Mouse (Mus musculus): ENCODE measurements at regions not wholly inside any gene's neighbourhood (a gene's known extent, or its start where the extent isn't known, plus 50 kb on each side); places are given as distances from the start of the nearest gene placed in this dataset.
A peak's percentile ranks its signal among the peaks of the same experiment; 100 is the strongest.

DNA sequence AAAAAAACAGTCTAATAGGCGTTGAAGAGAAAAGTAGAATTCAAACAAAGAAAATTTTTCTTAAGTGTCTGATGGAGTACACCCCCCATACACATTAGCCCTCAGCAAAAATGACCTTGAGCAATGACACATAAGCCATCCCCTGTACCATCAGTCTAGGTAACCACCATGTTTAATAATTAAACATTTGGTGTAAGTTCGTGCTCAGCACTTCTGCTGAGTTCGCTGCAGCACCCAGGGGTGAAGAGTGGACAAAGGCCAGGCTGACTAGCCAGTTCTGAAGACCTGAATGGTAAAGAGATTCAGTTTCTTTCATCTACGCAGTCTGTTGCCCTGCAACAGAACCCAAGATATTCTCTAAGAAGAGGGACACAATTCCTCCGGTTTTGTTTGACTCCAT, 572.3 kb upstream of the Nox3 start:
- Histone ChIP-seq H3K36me3 (ENCODE audit: control insufficient read depth, insufficient read depth) (no peaks in the 10 kb centered on the region), H3K27me3 (replicated peaks; ENCODE audit: control insufficient read depth, insufficient read depth, low read length) (no peaks in the 10 kb centered on the region), H3K9ac (replicated peaks; ENCODE audit: low read depth, low read length) (no peak overlapping the region), H3K4me1 (replicated peaks; ENCODE audit: control insufficient read depth, insufficient read depth, low read length) (peaks cover 10% of the 10 kb centered on the region; the same call in 1 of the 2 replicates), H3K4me3 (replicated peaks; ENCODE audit: low read length) (no peak overlapping the region), H3K4me2 (ENCODE audit: low read length) (no peak overlapping the region), H3K9me3 (ENCODE audit: control insufficient read depth, low read length) (no peaks in the 10 kb centered on the region), H3K27ac (ENCODE audit: low read length) (no peak overlapping the region)
- WGBS: 77% methylated on average over 5 of the region's 5 CpGs
- ATAC-seq: no peak

- Histone ChIP-seq H3K36me3 (ENCODE audit: control insufficient read depth, insufficient read depth) (no peaks in the 10 kb centered on the region), H3K27me3 (replicated peaks; ENCODE audit: control insufficient read depth, insufficient read depth, low read length) (no peaks in the 10 kb centered on the region), H3K9ac (replicated peaks; ENCODE audit: low read depth, low read length) (no peak overlapping the region), H3K9me3 (ENCODE audit: control insufficient read depth, low read length) (no peaks in the 10 kb centered on the region), H3K27ac (ENCODE audit: low read length) (no peak overlapping the region), H3K4me2 (ENCODE audit: low read length) (no peak overlapping the region), H3K4me3 (replicated peaks; ENCODE audit: low read length) (no peak overlapping the region), H3K4me1 (replicated peaks; ENCODE audit: control insufficient read depth, insufficient read depth, low read length) (no peaks in the 10 kb centered on the region)
- 77% methylated on average over 5 of the region's 5 CpGs for WGBS
- ATAC-seq: no peak
Measured at GRCm38 (mm10) chr17:4272456-4272855, 576.4 kb upstream of the Nox3 start.

GRCm38 (mm10) chr17:4276722-4277121, 580.7 kb upstream of the Nox3 start:
- H3K9me3 ChIP-seq (ENCODE audit: control insufficient read depth, low read length): no peaks in the 10 kb centered on the region
- no peak overlapping the region for H3K4me3 ChIP-seq (replicated peaks; ENCODE audit: low read length)
- H3K9ac ChIP-seq (replicated peaks; ENCODE audit: low read depth, low read length): no peak overlapping the region
- H3K27me3 ChIP-seq (replicated peaks; ENCODE audit: control insufficient read depth, insufficient read depth, low read length): no peaks in the 10 kb centered on the region
- WGBS: 79% methylated on average over 4 of the region's 4 CpGs
- no peak overlapping the region for H3K27ac ChIP-seq (ENCODE audit: low read length)
- peaks cover 2% of the 10 kb centered on the region; the same call in 1 of the 2 replicates for H3K4me1 ChIP-seq (replicated peaks; ENCODE audit: control insufficient read depth, insufficient read depth, low read length)
- H3K36me3 ChIP-seq (ENCODE audit: control insufficient read depth, insufficient read depth): no peaks in the 10 kb centered on the region
- no peak for ATAC-seq
- H3K4me2 ChIP-seq (ENCODE audit: low read length): no peak overlapping the region

DNA sequence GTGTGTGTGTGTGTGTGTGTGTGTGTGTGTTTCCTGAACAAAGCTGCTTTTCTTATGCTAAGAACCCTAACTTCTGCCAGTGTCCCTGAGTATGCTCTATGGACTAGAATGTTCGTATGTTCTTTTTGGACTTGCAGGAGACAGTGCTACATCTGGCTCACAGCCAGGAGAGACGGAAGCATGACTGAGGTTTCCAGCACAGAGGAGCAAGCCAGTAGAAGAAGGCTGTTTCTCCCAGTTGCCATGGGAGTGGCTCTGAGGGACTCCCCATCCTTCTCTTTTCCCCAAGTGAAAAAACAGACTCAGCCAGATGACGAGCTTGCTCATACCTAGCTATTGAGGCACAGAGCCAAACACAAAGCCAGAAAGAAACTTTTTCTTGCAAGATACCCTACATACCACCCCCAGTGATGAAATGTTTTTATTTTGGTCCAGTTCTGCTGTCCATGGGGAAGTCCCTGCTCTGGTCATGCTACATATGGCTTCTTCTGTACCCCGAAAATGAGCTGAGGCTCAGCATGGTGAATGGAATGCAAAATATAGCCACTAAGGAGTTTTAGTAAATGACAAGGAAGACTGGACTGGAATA, 582.3 kb upstream of the Nox3 start:
- H3K27me3 ChIP-seq (replicated peaks; ENCODE audit: control insufficient read depth, insufficient read depth, low read length): no peaks in the 10 kb centered on the region
- no peaks in the 10 kb centered on the region for H3K9me3 ChIP-seq (ENCODE audit: control insufficient read depth, low read length)
- no peak overlapping the region for H3K9ac ChIP-seq (replicated peaks; ENCODE audit: low read depth, low read length)
- peaks cover 2% of the 10 kb centered on the region; the same call in 1 of the 2 replicates for H3K4me1 ChIP-seq (replicated peaks; ENCODE audit: control insufficient read depth, insufficient read depth, low read length)
- H3K27ac ChIP-seq (ENCODE audit: low read length): no peak overlapping the region
- H3K4me2 ChIP-seq (ENCODE audit: low read length): no peak overlapping the region
- no peak for ATAC-seq
- no peaks in the 10 kb centered on the region for H3K36me3 ChIP-seq (ENCODE audit: control insufficient read depth, insufficient read depth)
- 51% methylated on average over 4 of the region's 4 CpGs for WGBS
- no peak overlapping the region for H3K4me3 ChIP-seq (replicated peaks; ENCODE audit: low read length)

- 91% methylated on average over 5 of the region's 5 CpGs for WGBS
- Histone ChIP-seq H3K9ac (replicated peaks; ENCODE audit: low read depth, low read length) (no peak overlapping the region), H3K4me1 (replicated peaks; ENCODE audit: control insufficient read depth, insufficient read depth, low read length) (peaks cover 2% of the 10 kb centered on the region; the same call in 1 of the 2 replicates), H3K9me3 (ENCODE audit: control insufficient read depth, low read length) (no peaks in the 10 kb centered on the region), H3K36me3 (ENCODE audit: control insufficient read depth, insufficient read depth) (no peaks in the 10 kb centered on the region), H3K27me3 (replicated peaks; ENCODE audit: control insufficient read depth, insufficient read depth, low read length) (no peaks in the 10 kb centered on the region), H3K27ac (ENCODE audit: low read length) (no peak overlapping the region), H3K4me2 (ENCODE audit: low read length) (no peak overlapping the region), H3K4me3 (replicated peaks; ENCODE audit: low read length) (no peak overlapping the region)
- no peak for ATAC-seq
Measured at GRCm38 (mm10) chr17:4281451-4281850, 585.4 kb upstream of the Nox3 start.

DNA sequence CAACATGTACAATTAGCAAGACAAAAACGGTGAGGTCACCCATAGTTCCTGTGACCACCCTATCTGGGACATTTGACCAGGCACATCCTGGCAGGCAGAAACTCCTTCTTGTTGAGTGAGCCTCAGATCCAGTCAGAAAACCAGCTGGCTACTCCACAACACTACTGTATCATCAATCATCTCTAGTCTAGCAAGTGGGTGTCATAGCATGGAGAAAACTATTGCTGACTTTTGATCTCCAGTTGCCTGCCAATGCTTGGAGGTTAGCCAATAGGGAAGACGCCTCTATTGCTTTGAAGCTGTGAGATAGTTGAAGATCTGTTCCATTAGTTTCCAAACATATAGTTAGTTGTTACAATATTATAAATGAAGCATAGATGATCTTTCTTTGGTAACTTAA, 595.4 kb upstream of the Nox3 start:
- 83% methylated on average over 2 of the region's 2 CpGs for WGBS
- no peak for ATAC-seq
- no peaks in the 10 kb centered on the region for H3K4me1 ChIP-seq (replicated peaks; ENCODE audit: control insufficient read depth, insufficient read depth, low read length)
- no peak overlapping the region for H3K4me3 ChIP-seq (replicated peaks; ENCODE audit: low read length)
- H3K36me3 ChIP-seq (ENCODE audit: control insufficient read depth, insufficient read depth): no peaks in the 10 kb centered on the region
- H3K4me2 ChIP-seq (ENCODE audit: low read length): no peak overlapping the region
- H3K27ac ChIP-seq (ENCODE audit: low read length): no peak overlapping the region
- no peaks in the 10 kb centered on the region for H3K9me3 ChIP-seq (ENCODE audit: control insufficient read depth, low read length)
- no peak overlapping the region for H3K9ac ChIP-seq (replicated peaks; ENCODE audit: low read depth, low read length)
- no peaks in the 10 kb centered on the region for H3K27me3 ChIP-seq (replicated peaks; ENCODE audit: control insufficient read depth, insufficient read depth, low read length)

DNA sequence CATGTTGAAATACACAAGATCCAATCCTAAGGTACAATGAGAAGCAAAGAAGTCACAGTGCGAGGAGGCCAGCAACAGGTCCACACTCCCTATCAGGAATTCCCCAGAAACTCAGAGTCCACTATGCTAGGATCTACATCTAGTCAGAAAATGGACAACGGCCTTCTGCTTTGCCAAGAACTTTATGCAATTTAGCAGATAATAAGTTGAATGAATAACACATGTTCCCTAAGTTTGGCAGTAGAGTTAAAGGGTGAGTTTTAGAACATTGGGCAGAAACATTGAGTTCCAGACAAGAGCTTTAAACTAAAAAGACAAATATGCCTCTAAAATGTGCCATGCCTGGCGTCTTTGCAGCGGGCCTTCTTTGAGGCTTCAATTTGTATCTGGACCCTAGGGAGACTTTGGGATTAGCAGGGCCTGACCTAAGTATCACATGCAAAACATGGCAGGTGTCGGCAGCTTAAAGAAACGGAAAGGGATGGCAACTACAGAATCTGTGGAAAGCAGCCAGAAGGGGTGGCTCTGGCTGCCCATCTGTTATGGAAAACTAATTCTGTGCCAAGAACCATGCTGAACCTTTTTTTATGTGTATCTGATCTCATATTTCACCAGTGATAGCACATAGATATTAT, 600.6 kb upstream of the Nox3 start:
- H3K36me3 ChIP-seq (ENCODE audit: control insufficient read depth, insufficient read depth): no peaks in the 10 kb centered on the region
- peaks cover 9% of the 10 kb centered on the region; the same call in 1 of the 2 replicates for H3K4me1 ChIP-seq (replicated peaks; ENCODE audit: control insufficient read depth, insufficient read depth, low read length)
- no peak overlapping the region for H3K27ac ChIP-seq (ENCODE audit: low read length)
- H3K4me3 ChIP-seq (replicated peaks; ENCODE audit: low read length): no peak overlapping the region
- no peak overlapping the region for H3K4me2 ChIP-seq (ENCODE audit: low read length)
- no peaks in the 10 kb centered on the region for H3K27me3 ChIP-seq (replicated peaks; ENCODE audit: control insufficient read depth, insufficient read depth, low read length)
- H3K9me3 ChIP-seq (ENCODE audit: control insufficient read depth, low read length): no peaks in the 10 kb centered on the region
- H3K9ac ChIP-seq (replicated peaks; ENCODE audit: low read depth, low read length): no peak overlapping the region
- 68% methylated on average over 6 of the region's 6 CpGs for WGBS
- ATAC-seq: no peak

GRCm38 (mm10) chr17:4297156-4297535, 601.1 kb upstream of the Nox3 start:
- Histone ChIP-seq H3K36me3 (ENCODE audit: control insufficient read depth, insufficient read depth) (no peaks in the 10 kb centered on the region), H3K4me1 (replicated peaks; ENCODE audit: control insufficient read depth, insufficient read depth, low read length) (peaks cover 9% of the 10 kb centered on the region; the same call in 1 of the 2 replicates), H3K9ac (replicated peaks; ENCODE audit: low read depth, low read length) (no peak overlapping the region), H3K9me3 (ENCODE audit: control insufficient read depth, low read length) (no peaks in the 10 kb centered on the region), H3K4me2 (ENCODE audit: low read length) (no peak overlapping the region), H3K27ac (ENCODE audit: low read length) (no peak overlapping the region), H3K27me3 (replicated peaks; ENCODE audit: control insufficient read depth, insufficient read depth, low read length) (no peaks in the 10 kb centered on the region), H3K4me3 (replicated peaks; ENCODE audit: low read length) (no peak overlapping the region)
- 48% methylated on average over 1 of the region's 1 CpGs for WGBS
- ATAC-seq: peak; percentile 49

GRCm38 (mm10) chr17:4301142-4301853, 605.2 kb upstream of the Nox3 start:
- Histone ChIP-seq H3K36me3 (ENCODE audit: control insufficient read depth, insufficient read depth) (no peaks in the 10 kb centered on the region), H3K27ac (ENCODE audit: low read length) (no peak overlapping the region), H3K4me2 (ENCODE audit: low read length) (no peak overlapping the region), H3K4me3 (replicated peaks; ENCODE audit: low read length) (no peak overlapping the region), H3K9me3 (ENCODE audit: control insufficient read depth, low read length) (no peaks in the 10 kb centered on the region), H3K27me3 (replicated peaks; ENCODE audit: control insufficient read depth, insufficient read depth, low read length) (no peaks in the 10 kb centered on the region), H3K4me1 (replicated peaks; ENCODE audit: control insufficient read depth, insufficient read depth, low read length) (peaks cover 9% of the 10 kb centered on the region; the same call in 1 of the 2 replicates), H3K9ac (replicated peaks; ENCODE audit: low read depth, low read length) (no peak overlapping the region)
- 83% methylated on average over 12 of the region's 12 CpGs for WGBS
- no peak for ATAC-seq

Measured in forebrain, embryonic 16.5 days (tissue).